Mouse (Mus musculus) adrenal gland, adult 18-20 months (tissue): Measurements from ENCODE around the gene Gpr12. TPM values are rescaled to one million over a fixed set of nuclear protein-coding genes. Genes with fewer than 3 reads are reported as not detected.
"Not testable (repeated sequence)": the region's sequence is repeated elsewhere in the genome, so short reads cannot be mapped to it uniquely, and the experiment has no call there.

Experiments
- DNase-seq, 2 experiments: peaks; one replicate each; pipeline ENCODE4 v3.0.0; 2021 to 2022; ENCODE audit warnings: low spot score in 2 of 2
- total RNA-seq, 2 experiments: library from RNA; stranded (reverse); gene quantifications; 1 replicate in 1 of 2; 2 replicates in 1 of 2; pipeline ENCODE4 v1.2.3; 2021

Gpr12 gene
- total RNA-seq, 2 experiments from 2014 or later = 0.43 TPM; not detected in 1

DNA sequence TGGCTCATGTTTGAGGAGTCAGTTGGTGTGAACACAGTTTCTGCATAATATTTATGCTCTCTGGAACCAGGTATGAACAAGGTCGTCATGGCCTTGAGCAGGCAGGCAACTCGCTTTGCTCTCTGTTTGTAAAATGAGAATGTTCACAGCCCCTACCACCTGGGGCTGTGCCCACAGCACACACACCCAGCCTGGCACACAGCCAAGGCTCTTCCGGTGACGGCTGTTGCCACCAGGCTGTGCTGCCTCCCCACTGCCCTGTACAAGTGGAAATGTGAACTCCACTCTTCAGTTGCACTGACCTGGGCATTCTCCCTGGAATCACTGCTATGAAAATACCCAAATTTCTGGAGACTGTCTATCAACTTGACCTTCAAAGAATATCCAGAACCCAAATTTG, 5.9 kb upstream of the Gpr12 start:
- DNase-seq = no peak

DNA sequence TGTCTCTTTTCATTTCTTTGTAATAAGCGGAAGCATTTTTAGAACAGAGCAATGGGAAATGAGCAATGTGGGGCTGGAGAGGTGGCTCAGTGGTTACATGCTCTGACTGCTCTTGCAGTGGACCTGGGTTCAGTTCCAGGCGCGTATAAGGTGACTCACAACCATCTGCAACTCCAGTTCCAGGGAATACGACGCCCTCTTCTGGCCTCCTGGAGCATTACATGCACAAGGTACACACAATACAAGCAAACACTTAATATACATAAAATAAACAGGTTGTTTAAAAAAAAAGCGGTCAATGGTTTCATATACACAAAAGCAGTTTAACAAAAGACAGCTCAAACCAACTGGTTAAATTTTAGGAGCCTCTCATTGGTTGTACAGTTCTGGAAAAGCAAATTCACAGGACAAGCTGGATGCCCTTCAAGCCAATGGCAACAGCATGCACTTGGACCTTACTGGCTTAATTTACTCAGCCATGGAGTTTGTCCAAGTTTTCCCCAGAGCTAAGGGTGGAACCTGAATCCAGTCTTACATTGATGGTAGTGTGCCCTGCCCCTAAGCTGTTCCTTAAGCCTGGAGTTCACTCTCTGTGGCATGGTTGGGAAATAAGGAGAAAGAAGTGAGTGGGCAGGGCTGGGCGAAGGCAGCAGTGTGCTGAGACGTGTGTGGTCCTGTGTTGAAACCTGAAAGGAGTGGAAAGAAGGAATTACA, 1.5 kb upstream of the Gpr12 start:
- no peak for DNase-seq

DNA sequence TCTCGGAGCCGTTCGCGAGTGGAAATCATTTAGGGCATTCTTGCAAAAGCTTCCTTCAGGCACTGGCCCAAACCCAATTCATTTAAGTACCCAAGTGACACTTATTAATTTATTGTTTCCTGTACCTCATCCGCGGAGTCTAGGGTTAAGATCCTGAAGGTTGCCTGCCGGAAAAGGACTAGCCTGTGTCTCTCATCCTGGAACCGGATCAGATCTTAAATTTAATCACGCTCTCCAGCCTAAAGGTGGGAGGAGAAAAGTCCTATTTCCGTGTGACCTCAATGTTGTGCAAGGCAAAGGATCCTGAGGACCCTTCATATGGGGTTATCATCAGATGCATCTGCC, 240 bp upstream of the Gpr12 start:
- no peak for DNase-seq

DNA sequence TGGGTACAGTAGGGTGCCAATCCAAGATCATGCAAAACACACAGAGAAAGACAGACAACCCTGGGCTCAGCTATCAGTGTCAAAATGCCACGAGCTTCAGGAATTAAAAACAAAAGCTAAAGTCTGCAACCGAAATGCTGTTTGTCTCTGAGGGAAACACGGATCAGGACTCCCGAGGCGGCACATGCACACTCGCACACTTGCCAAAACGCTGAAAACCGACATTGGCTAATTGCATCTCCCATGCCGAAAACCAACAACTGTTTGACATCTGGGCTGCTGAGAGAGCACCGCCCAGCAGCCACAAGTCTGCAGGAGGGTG, 922 bp downstream of the Gpr12 start:
- DNase-seq = no peak

DNA sequence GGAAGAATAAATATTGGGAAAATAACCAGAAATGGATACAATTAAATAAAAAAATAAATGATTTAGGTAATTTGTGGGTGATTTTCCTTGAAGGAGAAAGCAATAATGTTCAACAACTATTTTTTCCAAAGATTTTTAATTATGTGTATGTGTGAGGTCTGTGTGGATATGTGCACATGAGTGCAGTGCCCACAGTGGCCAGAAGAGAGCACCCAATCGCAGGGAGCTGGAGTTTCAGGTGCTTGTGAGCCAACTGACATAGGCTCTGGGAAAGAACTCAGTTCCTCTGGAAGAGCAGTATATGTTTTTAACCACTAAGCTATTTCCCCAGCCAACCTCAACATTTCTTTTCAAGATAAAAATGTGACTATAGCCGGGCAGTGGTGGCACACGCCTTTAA, 8.4 kb downstream of the Gpr12 start:
- DNase-seq = no peak

DNA sequence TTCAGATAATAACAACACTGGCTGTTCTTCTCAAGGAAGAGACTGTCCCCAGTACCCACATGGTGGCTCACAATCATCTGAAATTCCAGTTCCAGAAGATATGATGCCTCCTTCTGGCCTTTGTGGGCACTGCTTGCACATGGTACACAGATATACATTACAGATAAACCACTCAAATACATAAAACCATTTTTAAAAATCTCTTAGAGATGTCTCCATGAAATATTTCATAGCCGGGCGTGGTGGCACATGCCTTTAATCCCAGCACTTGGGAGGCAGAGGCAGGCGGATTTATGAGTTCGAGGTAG, 12.3 kb downstream of the Gpr12 start:
- not testable (repeated sequence) for DNase-seq

DNA sequence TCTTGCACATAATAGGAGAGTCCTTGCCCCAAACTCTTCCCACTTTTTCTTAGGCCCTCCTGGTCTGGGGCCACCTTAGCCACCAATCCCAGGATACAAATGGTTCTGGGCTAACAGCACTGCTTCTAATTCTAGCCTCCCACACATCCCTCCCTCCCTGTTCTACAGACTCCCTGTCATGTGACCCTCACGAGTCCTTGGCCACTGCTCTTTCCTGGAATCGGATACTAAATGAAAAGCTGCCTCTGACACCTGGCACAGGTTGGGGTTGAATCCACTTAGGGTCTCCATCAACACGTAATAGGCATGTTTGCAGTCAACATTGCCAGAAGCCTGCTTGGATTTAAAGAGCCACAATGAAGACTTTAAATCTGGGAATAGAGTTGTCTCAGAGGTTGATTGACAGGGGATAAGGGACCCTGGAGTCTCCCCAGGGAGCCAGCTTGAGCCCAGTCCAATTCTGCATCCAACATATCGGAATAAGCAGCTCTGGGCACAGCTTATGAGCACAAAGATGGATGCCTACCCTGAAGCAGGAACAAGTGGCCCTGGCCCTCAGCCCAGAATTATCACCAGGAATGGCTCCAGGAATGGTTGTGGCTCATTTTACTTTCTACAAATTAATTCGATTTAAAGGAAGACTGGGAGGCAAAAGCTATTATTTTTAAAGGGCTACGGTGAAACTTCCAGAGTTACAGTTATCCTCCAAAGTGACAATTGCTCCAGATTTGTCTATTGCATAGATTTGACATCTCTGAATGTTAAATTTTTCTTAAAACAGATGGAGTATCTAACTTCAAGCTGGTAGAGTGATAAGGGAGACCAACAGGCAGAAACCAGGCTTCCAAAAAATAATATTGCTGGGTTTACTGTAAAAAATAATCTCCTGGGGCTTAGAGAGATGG, 13.0 kb downstream of the Gpr12 start:
- not testable (repeated sequence) for DNase-seq

DNA sequence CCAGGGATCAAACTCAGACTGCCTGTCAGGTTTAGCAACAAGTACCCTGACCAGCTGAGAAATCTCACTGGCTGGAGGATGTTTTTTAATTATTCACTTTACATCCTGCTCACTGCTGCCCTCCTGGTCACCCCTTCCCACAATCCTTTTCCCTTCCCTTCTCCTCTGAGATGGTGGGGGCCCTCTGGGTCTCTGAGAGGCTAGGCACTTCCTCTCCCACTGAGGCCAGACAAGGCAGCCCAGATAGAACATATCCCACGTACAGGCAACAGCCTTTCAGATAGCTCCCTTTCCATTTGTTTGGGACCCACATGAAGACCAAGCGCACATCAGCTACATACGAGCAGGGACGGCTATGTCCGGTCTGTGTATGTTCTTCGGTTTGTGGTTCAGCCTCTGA, 14.9 kb downstream of the Gpr12 start:
- DNase-seq = not testable (repeated sequence)

DNA sequence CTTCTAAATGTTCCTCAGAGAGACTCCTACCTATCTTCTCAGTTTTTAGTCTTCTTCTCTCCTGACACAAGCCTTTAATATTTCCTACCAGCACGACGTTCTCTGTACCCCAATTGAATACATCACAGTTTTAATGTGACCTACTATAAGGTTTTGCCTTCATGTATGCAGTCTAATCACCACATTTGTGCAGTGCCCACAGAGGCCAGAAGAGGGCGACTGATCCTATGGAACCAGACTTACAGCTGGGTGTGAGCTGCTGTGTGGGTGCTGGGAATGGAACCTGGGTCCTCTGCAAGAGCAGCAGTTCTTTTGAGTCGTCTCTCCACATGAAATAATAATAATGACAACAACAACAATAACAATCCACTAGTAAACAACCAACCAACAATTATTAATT, 18.0 kb downstream of the Gpr12 start:
- no peak for DNase-seq

DNA sequence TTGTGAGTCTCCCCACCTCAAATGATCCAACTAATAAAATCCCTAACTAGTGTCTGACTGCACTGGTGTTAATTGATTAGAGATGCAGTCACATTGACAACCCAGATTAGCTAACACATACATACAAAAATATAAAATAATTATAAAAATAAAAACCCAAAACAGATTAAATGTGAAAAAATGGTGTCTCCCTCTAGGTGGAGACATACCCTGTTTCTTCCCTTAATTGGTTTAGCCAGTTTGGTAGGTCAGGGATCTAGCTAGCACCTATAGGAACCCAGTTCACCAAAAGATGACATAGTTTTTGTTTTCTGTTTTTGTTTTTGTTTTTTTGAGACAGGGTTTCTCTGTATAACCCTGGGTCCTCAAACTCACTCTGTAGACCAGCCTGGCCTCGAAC, 20.8 kb downstream of the Gpr12 start:
- DNase-seq = no peak

DNA sequence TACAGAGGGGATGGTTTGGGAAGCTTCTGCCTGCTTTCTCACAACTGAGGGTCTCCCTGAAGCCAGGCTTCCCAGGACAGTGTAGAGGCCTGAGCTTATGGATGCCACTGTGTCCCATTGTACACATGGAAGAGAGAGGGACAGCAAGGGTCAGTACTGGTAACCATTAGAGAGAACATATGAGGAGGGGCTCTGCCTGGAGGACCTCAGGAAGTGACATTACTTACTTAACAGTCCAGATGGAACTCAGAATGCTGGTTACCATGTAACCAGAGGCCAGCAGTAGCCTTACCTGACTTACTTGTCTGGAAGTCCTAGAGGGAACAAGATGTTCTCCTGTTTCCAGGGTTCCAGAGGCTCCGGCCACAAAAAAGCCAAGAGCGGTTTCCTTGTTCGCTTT, 29.2 kb downstream of the Gpr12 start, which contains the start of gene Gm3415:
Gene Gm3415, plus strand, starts transcription at position 301 of the 400 bp plus-strand sequence.
- not testable (repeated sequence) for DNase-seq

DNA sequence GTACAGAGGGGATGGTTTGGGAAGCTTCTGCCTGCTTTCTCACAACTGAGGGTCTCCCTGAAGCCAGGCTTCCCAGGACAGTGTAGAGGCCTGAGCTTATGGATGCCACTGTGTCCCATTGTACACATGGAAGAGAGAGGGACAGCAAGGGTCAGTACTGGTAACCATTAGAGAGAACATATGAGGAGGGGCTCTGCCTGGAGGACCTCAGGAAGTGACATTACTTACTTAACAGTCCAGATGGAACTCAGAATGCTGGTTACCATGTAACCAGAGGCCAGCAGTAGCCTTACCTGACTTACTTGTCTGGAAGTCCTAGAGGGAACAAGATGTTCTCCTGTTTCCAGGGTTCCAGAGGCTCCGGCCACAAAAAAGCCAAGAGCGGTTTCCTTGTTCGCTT, 47.7 kb downstream of the Gpr12 start, which contains the start of gene Gm3409:
Gene Gm3409, plus strand, starts transcription at position 301 of the 400 bp plus-strand sequence.
- not testable (repeated sequence) for DNase-seq

Other genes with a start within 250 kb of the Gpr12 start
- 10 to 100 TPM; 12.7 to 21.1 TPM for gene Wasf3, start 200.3 kb downstream of the Gpr12 start, total RNA-seq
- gene Gm6408, start 103.3 kb downstream of the Gpr12 start, total RNA-seq = not detected
- not detected for gene Gm6370, start 93.9 kb downstream of the Gpr12 start, total RNA-seq
- gene 4930449I24Rik, start 82.8 kb downstream of the Gpr12 start, total RNA-seq = not detected
- not detected for gene Gm3402, start 71.1 kb downstream of the Gpr12 start, total RNA-seq
- gene Gm3404, start 59.4 kb downstream of the Gpr12 start, total RNA-seq = not detected
- gene Gm3409, start 47.6 kb downstream of the Gpr12 start, total RNA-seq = not detected
- gene Gm3415, start 29.1 kb downstream of the Gpr12 start, total RNA-seq = not detected
- 10 to 100 TPM; 28.5 to 30.9 TPM for gene Usp12, start 209.8 kb upstream of the Gpr12 start, total RNA-seq
- gene Rpl21, start 247.7 kb upstream of the Gpr12 start, total RNA-seq = 100 to 1,000 TPM; 289 to 315 TPM